Mouse (Mus musculus): ENCODE results near the gene Ppdpf. TPM values are rescaled to one million over a fixed set of nuclear protein-coding genes. Genes with fewer than 3 reads are reported as not detected.
A peak's percentile ranks its signal among the peaks of the same experiment; 100 is the strongest.
"Not testable (repeated sequence)": the region's sequence is repeated elsewhere in the genome, so short reads cannot be mapped to it uniquely, and the experiment has no call there.

Gene Ppdpf
- total RNA-seq, 2 experiments from 2014 or later, result 88.3 to 97.9 TPM

DNA sequence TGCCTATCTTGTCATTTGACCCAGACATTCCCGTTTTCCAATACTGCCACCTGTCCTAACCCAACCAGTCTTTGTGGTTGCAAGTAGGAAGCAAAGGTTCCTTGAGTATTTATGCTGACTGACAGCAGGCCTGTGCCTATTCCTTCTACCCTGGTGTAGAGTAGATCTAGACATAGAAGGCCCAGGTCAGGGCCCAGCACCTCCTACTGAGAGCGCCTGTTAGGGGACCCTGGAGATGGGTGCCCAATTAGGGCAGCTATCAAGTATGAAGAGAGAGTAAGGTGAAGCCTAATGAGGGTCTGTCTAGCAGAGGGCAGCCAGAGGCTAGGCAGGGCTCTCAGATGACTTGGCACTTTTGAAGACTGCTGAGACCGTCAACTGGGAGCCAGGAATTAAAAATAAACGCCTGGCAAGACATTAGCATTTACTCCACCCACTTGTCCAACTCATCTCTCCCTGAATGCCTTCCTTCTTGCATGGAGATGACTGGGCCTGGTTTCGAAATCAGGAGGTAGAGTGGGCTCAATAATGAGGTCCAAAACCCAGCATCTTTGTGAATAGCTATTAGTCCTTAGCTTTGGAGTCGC lies 29.2 kb upstream of the Ppdpf start:
- intact Hi-C loops (cut with DNase I), result loop anchor here (2.0 kb wide), 1 partner anchor 37 kb away; no protein-coding TSS in a partner anchor
- DNase-seq (ENCODE audit: low spot score in 2 of 2), result no peak

DNA sequence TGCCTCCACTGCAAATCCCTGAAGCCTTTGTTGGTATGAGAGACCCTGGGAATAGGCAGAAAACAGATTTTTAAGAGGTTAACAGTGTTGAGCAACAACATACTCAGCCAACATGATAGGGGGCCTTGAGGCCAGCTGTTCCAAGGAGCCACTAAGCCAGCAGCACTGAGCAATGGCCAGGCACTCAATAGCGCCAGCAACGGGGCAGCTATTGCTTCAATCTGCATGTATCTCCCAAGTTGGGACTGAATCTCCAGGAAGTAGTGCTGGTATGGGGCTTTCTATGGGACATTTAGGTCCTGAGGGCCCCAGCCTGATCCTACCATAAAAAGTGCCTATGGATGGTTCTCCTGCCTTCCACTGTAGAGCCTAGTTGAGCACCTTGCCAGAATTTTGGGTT lies 28.6 kb upstream of the Ppdpf start:
- DNase-seq (ENCODE audit: low spot score in 2 of 2), result no peak
- intact Hi-C loops (cut with DNase I), result no loop called here

DNA sequence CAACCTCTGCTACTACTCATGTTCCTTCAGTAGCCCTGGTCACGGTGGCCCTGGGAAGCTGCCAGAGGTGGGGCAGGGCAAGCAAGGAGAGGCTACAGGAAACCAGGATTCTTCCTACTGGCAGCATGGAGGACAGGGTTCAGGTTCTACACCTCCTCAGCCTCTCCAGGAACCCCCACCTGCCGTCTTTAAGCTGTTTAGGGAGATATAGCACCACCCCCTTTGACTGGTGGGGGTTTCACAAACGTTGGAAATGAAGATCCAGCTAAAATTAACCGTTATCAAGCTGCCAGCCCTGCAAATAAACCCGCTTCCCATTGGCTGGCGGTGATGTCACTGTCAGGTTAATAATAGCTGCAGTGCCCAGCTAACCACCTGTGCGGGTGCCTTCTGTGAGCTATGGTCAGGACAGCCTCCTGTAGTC lies 27.9 kb upstream of the Ppdpf start:
- intact Hi-C loops (cut with DNase I), result no loop called here
- peak; percentile 76 to 83 for DNase-seq (ENCODE audit: low spot score in 2 of 2)

DNA sequence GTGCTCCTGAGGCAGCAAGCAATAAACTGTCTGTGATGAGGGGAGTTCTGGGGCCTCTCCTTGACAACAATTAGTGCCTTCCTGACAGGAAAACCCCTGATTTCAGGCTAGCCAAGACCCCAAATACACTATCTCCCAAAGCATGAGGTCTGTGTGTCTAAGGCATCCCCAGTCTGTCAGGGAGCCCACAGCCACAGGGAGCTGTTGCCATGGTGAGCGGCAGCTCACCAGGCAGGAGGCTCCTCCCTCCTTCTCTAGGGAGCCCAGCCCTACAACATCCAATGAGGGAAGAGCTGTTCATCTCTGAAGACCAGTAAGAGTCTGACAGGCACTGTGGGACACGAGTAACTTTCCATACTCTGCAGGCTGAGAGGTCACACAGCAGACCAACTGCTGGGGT lies 27.3 kb upstream of the Ppdpf start:
- peak; percentile 68 to 71 for DNase-seq (ENCODE audit: low spot score in 2 of 2)
- intact Hi-C loops (cut with DNase I), result no loop called here

DNA sequence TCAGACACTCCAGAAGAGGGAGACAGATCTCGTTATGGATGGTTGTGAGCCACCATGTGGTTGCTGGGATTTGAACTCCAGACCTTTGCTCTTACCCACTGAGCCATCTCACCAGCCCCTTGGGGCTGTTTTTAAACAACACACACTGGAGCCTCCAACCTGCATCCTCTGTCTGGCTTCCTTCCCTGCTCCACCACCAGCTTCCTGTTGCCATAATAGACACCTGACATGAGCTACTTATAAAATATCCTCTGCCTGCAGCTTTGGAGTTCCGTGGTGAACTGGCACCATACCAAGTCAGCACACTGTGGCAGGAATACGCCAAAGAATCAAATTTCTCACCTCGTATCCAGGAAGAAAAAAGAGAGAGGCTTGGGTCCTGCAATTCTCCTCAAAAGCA lies 26.2 kb upstream of the Ppdpf start:
- intact Hi-C loops (cut with DNase I), result no loop called here
- peak in 1 of 2 experiments; percentile 17 for DNase-seq (ENCODE audit: low spot score in 2 of 2)

DNA sequence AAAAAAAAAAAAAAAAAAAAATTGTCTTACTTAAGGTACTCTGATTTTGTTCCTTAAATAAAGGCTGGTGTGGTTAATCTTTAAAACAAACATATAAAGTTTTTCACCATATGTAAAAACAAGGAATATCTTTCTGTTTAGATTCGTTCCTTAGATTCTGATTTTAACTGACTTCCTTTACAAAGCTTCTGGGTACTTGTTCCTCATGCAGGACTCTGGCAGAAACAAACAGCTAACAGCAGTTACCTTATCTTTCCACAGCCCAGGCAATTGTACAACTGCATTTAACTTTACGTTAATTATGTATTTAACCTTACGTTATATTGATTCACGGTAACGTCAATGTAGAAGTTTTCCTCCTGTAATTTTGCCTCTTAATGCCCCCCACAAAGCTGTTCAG lies 20.6 kb upstream of the Ppdpf start:
- no peak for DNase-seq (ENCODE audit: low spot score in 2 of 2)
- intact Hi-C loops (cut with DNase I), result no loop called here

DNA sequence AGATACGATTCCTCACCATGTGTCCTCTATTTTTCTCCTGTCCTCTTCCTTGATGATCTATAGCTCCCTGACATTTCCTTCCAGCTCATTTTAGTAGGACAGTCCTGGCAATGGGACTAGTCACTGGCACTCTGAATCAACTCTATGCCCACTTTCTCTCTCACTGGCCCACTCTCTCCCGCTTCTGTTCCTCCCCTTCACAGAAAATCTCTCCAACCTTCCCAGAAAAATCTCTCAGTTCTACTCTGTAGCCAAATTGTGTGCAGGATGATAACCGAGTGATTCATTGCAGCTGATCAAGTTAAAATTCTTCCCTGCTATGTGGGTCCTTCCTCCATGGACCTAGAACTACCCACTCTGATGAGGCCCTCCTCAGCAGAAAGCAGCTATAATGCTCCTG lies 12.4 kb upstream of the Ppdpf start:
- intact Hi-C loops (cut with DNase I), result no loop called here
- DNase-seq (ENCODE audit: low spot score in 2 of 2), result peak in 1 of 2 experiments; percentile 11

DNA sequence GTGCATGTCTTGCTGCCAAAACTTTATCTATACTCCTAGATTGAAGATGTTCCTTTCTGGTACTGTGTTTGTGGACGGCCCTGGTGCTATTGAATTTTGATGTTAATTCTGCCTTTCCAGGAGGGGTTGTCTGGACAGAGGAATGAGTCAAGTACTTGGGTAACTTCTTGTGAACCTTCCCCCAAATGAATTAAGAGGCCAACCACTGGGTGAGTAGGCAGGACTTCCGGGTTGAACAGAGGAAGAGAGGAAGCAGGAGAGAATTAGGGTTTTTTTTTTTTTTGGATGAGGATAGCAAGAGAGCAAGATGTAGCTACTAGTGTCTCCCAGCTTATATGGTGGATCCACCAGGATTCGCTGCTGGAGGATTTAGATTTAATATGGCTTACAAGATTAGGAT lies 9.0 kb upstream of the Ppdpf start:
- intact Hi-C loops (cut with DNase I), result no loop called here
- DNase-seq (ENCODE audit: low spot score in 2 of 2), result no peak

DNA sequence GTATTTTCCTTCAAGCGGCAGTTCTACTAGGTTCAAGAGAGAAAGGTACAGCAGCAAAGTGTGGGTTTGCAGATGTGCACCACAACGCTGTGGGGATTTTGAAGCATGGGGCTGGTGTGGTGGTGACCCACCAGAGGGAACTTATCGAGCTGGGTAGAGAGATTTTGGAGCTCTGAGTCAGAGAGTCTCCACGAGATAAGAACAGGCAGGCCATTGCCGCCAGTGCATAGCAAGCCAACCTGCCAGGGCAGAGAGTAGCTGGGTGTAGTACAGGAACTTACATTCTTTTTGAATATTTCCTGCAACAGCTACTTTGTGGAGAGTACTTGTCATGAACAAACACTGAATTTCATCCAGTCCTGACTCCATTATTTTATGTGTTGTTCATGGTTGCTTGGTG lies 8.6 kb upstream of the Ppdpf start:
- no peak for DNase-seq (ENCODE audit: low spot score in 2 of 2)
- intact Hi-C loops (cut with DNase I), result no loop called here

DNA sequence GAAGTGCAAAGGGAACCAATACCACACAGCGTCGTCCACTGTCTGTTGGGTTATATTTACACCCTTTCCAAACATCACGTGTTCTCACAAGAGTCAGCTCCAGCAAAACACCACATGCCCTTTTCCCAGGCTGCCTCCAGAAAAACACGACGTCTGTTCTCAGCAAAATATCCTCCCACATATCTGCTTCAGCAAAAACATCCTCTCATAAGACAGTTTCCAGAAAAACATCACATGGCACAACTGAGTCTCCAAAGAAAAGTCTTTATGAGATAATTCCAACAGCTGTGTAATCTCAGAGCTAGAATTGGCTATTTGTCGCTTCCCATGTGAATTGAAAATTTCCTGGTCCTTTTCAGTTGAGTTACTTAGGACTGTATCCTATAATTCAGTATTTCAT lies 6.1 kb upstream of the Ppdpf start:
- intact Hi-C loops (cut with DNase I), result no loop called here
- no peak for DNase-seq (ENCODE audit: low spot score in 2 of 2)

DNA sequence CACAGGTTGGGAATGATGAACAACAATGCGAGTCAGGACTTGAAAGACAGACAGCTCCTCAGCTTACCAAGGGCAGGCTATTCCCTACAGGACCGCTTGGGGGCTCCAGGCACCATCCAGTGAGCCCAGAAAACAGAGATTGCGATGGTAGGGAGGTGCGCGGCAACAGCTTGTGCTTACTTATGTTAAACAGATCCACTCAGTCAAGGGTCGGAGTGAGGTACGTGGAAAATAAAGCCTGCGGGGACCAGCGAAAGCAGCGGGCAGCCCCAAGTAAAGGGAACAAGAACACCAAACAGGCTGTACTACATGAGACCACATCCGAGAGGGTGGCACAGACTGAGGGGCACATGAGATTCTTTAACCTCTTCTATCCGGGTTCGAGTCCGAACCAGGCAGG lies 412 bp upstream of the Ppdpf start:
- intact Hi-C loops (cut with DNase I), result loop anchor here (1.0 to 5.0 kb wide), 3 partner anchors 100 to 148 kb away; partner anchors contain the start of gene Stmn3
- DNase-seq (ENCODE audit: low spot score in 2 of 2), result peak; percentile 86

DNA sequence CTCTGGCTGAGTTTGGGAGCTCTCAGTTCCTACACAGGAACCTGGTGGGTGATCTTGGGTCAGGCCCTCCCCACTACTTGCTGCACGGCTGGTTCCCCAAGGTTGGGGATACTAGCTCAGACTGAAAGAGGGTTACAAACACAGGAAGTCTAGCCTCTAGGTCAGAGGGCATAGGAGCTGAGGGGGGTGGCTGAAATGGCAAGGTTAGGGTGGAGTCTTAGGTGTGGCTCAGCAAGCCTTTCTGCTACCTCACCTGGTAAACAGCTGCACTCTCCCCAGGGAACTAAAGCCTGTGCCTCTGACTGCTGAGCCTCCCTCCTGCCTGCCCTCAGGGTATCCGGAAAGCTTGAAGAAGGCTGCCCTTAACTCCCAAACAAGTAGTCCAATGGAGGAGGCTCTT lies 1.6 kb downstream of the Ppdpf start:
- intact Hi-C loops (cut with DNase I), result loop anchor here (5.0 kb wide), 1 partner anchor 124 kb away; the partner anchor contains the start of gene Stmn3
- DNase-seq (ENCODE audit: low spot score in 2 of 2), result no peak

DNA sequence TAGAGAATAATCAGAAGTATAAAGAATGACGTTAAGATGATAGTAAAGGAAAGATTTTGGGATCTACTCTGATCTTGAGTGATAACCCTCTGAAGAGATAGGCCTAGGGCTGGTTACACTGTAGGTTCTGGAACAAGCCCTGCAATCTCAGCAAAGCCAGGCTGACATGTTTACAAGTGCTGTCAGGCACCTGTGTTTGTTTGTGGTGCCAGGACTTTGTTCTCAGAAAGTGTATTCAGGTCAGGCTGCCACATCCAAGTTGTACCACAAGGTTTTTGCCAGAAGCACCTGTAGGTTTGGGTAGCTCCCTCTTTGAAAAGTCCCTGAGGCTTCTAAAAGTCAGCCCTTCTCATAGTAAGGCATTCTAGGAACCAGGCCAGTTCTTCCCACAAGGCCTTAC lies 2.3 kb downstream of the Ppdpf start:
- no peak for DNase-seq (ENCODE audit: low spot score in 2 of 2)

DNA sequence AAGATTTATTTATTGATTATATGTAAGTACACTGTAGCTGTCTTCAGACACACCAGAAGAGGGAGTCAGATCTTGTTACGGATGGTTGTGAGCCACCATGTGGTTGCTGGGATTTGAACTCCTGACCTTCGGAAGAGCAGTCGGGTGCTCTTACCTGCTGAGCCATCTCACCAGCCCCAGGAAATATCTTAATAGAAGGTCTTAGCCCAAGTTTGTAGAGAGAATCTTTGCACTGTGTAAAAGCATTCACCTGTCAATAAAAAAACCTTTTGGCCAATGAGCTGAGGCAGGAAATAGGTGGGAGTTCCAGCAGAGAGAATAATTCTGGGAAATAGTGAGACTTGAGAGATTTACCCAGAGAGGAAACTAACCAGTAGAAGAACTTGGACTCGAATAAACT lies 4.3 kb downstream of the Ppdpf start:
- intact Hi-C loops (cut with DNase I); DNase-seq (ENCODE audit: low spot score in 2 of 2): not testable (repeated sequence)

More for the DNA sequence above, 2.3 kb downstream of the Ppdpf start:
- intact Hi-C loops (cut with DNase I), result loop anchor here (5.0 kb wide), 1 partner anchor 123 kb away; the partner anchor contains the start of gene Stmn3

DNA sequence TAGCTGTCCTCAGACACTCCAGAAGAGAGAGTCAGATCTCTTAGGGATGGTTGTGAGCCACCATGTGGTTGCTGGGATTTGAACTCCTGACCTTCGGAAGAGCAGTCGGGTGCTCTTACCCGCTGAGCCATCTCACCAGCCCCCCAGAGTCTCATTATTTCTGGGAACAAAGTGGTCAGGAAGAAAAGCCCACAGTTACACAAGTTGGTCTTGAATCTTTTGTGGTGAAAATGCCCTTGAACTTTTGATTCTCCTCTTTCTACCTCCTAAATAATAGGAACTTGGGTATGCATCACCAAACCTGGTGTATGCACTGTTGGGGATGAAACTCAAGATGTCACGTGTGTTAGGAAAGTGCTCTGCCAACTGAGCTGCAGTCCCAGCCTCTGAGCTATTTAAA lies 4.9 kb downstream of the Ppdpf start:
- no peak for DNase-seq (ENCODE audit: low spot score in 2 of 2)
- intact Hi-C loops (cut with DNase I), result no loop called here

DNA sequence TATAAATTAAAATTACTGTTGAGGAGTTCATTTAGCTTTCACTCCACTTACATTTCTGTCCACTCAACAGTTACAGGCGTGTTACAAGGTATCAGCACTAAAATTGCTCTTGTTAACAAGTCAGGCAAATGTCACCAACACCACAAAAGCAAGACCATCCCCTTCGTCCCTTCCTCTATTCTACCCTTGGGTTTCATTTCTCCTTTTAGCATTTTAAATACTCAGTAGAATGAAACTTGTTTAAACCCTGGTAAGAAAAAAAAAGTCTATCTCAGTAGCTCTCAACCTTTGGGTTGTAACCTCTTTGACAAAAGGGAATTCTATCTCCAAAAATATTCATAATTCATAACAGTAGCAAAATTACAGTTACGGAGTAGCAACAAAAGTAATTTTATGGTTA lies 6.0 kb downstream of the Ppdpf start:
- DNase-seq (ENCODE audit: low spot score in 2 of 2), result no peak
- intact Hi-C loops (cut with DNase I), result no loop called here

DNA sequence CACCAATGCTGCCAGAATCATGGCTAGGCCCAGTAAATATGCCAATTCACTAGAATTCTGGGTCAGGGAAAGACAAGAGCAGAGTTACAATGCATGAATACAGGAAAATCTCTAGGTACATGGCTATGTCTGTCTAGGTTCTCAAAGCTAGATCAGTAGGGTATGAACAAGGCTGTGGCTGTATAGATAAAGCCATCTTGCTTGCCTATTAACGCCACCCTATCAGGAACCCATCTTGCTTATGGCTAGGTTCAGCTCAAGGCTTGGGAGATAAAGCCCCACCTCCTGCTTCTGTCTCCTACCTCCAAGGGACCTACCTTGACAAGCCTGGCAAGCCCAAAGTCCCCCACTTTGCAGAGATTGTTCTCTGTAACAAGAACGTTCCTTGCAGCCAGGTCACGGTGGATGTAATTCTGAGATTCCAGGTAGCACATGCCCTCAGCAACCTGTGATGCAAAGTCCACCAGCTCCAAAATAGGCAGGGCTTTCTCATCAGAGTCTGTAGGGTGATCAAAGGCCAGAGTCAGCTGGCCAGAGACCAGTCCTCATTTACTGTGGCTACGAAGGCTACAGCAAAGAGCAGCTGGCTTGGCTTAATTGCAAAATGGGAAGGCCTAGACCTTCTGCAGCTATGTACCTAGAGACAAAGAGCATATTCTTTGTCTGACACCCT lies 9.7 kb downstream of the Ppdpf start:
- intact Hi-C loops (cut with DNase I), result no loop called here
- DNase-seq (ENCODE audit: low spot score in 2 of 2), result no peak

DNA sequence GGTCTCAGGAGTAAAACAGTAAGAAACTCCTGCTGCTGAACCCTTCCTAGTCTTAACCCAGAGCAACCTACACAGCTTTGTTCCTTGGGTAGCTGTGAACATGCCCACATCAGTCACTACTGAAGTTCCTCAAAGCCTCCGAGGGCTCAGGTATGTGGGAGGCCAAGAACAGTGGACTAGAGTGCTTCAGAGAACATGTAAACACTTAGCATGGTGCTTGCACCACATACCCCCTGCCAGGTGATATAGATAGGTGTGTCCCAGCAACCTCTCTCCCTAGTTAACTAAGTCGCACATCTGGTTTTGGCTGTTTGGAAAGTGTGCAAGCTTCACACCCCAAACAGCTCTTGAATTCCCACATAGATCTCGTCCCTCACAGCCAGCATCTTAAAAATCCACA lies 14.6 kb downstream of the Ppdpf start:
- no peak for DNase-seq (ENCODE audit: low spot score in 2 of 2)
- intact Hi-C loops (cut with DNase I), result no loop called here

DNA sequence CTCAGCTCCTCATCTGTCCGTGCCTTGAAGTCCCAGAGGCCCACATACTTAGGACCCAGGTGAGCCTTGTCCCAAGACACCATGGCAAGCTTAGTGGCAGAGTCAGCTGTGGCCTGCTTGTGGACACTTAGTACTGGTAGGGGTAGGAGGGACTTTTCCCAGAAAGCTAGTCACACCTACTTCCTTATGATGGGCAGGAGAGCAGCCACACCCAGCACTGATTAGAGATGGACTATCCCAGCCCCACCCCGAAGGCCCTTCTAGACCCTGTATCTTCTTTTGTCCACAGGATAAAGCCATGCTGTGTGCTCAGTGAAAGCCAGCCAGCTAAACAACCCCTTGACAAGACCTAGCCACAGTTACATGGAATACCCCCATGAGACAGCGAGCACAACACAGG lies 15.4 kb downstream of the Ppdpf start, which contains the start of gene Ptk6:
Gene Ptk6 (minus strand): TSS at position 368 of the 400 bp plus-strand sequence.
- no peak for DNase-seq (ENCODE audit: low spot score in 2 of 2)
- intact Hi-C loops (cut with DNase I), result no loop called here

DNA sequence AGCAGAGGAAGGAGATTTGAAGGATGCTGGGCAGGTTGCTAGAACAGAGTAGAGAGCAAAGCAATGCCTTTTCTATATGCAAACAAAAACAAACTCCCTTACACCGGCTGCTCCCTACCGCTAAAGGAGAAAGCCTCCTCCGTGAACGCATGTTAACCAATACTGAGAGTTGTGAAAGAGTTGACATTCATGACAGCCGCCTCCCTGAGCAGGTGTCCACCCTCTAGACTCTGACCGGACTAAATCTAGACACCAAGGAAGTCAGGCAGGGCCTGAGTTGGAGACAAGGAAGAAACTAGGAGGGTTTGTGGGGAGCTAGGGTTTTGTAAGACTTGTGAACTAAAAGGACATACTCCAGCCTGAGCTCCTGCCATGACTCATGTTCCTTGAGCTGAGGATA lies 15.8 kb downstream of the Ppdpf start:
- intact Hi-C loops (cut with DNase I), result no loop called here

DNA sequence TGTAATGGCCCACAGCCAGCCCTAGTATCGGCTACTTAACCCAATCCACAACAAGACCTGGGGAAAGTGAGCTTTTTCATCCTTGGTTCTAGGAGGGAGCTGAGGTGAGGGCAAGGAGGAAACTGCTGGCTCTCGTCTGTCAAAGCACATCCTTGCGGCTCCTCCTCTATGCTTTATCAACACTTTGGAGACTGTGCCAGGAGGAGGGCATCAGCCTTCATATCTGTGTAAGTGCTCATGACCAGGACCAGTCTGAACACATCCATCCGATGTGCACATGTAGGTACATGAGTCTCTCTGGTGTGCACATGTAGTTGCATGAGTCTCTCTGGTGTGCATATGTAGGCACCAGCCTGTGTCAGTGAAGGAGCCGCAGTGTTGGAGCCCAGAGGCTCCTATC lies 18.6 kb downstream of the Ppdpf start:
- intact Hi-C loops (cut with DNase I), result no loop called here
- no peak for DNase-seq (ENCODE audit: low spot score in 2 of 2)

More for the DNA sequence above, 15.8 kb downstream of the Ppdpf start:
- no peak for DNase-seq (ENCODE audit: low spot score in 2 of 2)

All from left cerebral cortex, postnatal 36 days (tissue).